Mouse (Mus musculus): ENCODE measurements at regions not wholly inside any gene's neighbourhood (a gene's known extent, or its start where the extent isn't known, plus 50 kb on each side); places are given as distances from the start of the nearest gene placed in this dataset.

GRCm38 (mm10) chr5:98108394-98108793 is 58.6 kb upstream of the Prdm8 start:
- no peaks in the 10 kb centered on the region for H3K27me3 ChIP-seq (ENCODE audit: control insufficient read depth, insufficient read depth, low read depth, low read length)
- no peak overlapping the region for H3K4me2 ChIP-seq (ENCODE audit: low read length)
- no peak overlapping the region for H3K27ac ChIP-seq (ENCODE audit: low read length)
- no peak for ATAC-seq
- H3K9ac ChIP-seq (ENCODE audit: low read depth, low read length) = no peak overlapping the region
- H3K4me3 ChIP-seq (ENCODE audit: low read depth, low read length) = no peak overlapping the region
- H3K36me3 ChIP-seq (ENCODE audit: control insufficient read depth, insufficient read depth, low read length) = no peaks in the 10 kb centered on the region
- no peaks in the 10 kb centered on the region for H3K9me3 ChIP-seq (replicated peaks; ENCODE audit: control insufficient read depth, low read length, poor library complexity, severe bottlenecking)
- no peaks in the 10 kb centered on the region for H3K4me1 ChIP-seq (ENCODE audit: control insufficient read depth, insufficient read depth, low read length)
- WGBS = 95% methylated on average over 3 of the region's 3 CpGs

- H3K4me3 ChIP-seq (ENCODE audit: low read depth, low read length) = no peak overlapping the region
- no peaks in the 10 kb centered on the region for H3K27me3 ChIP-seq (ENCODE audit: control insufficient read depth, insufficient read depth, low read depth, low read length)
- H3K9ac ChIP-seq (ENCODE audit: low read depth, low read length) = no peak overlapping the region
- ATAC-seq = no peak
- 74% methylated on average over 6 of the region's 6 CpGs for WGBS
- H3K36me3 ChIP-seq (ENCODE audit: control insufficient read depth, insufficient read depth, low read length) = no peaks in the 10 kb centered on the region
- no peaks in the 10 kb centered on the region for H3K9me3 ChIP-seq (replicated peaks; ENCODE audit: control insufficient read depth, low read length, poor library complexity, severe bottlenecking)
- H3K27ac ChIP-seq (ENCODE audit: low read length) = no peak overlapping the region
- H3K4me2 ChIP-seq (ENCODE audit: low read length) = no peak overlapping the region
- H3K4me1 ChIP-seq (ENCODE audit: control insufficient read depth, insufficient read depth, low read length) = no peaks in the 10 kb centered on the region
Observed at GRCm38 (mm10) chr5:98106261-98106660, 60.7 kb upstream of the Prdm8 start.

- Histone ChIP-seq H3K27ac (ENCODE audit: low read length) (no peak overlapping the region), H3K9me3 (replicated peaks; ENCODE audit: control insufficient read depth, low read length, poor library complexity, severe bottlenecking) (no peaks in the 10 kb centered on the region), H3K4me1 (ENCODE audit: control insufficient read depth, insufficient read depth, low read length) (no peaks in the 10 kb centered on the region), H3K4me2 (ENCODE audit: low read length) (no peak overlapping the region), H3K36me3 (ENCODE audit: control insufficient read depth, insufficient read depth, low read length) (no peaks in the 10 kb centered on the region), H3K4me3 (ENCODE audit: low read depth, low read length) (no peak overlapping the region), H3K27me3 (ENCODE audit: control insufficient read depth, insufficient read depth, low read depth, low read length) (no peaks in the 10 kb centered on the region), H3K9ac (ENCODE audit: low read depth, low read length) (no peak overlapping the region)
- WGBS = 49% methylated on average over 7 of the region's 7 CpGs
- peak; percentile 72 for ATAC-seq
Observed at GRCm38 (mm10) chr5:98083409-98083808, 52.6 kb upstream of the Antxr2 start.

DNA sequence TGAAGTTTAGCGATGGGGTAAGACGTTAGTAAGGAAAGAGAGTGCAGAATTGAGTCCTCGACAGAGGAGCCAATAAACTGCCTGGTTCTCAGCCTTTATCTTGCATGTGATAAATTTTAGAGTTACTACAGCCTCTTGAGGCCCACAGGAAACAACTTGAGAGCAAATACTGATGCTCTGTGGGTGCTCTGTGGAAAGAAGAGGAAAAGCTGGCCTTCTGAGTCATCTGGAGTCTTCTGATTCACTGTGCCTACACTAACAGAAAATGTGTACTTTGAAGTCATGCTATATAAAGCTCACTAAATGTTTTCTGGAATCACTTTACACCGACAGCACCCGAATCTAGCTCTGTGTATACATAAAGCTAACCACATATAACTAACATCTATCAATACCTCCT is 50.4 kb upstream of the Antxr2 start:
- no peak overlapping the region for H3K4me3 ChIP-seq (ENCODE audit: low read depth, low read length)
- no peaks in the 10 kb centered on the region for H3K36me3 ChIP-seq (ENCODE audit: control insufficient read depth, insufficient read depth, low read length)
- no peaks in the 10 kb centered on the region for H3K27me3 ChIP-seq (ENCODE audit: control insufficient read depth, insufficient read depth, low read depth, low read length)
- H3K4me1 ChIP-seq (ENCODE audit: control insufficient read depth, insufficient read depth, low read length) = no peaks in the 10 kb centered on the region
- H3K4me2 ChIP-seq (ENCODE audit: low read length) = no peak overlapping the region
- WGBS = 92% methylated on average over 5 of the region's 5 CpGs
- no peak overlapping the region for H3K9ac ChIP-seq (ENCODE audit: low read depth, low read length)
- H3K9me3 ChIP-seq (replicated peaks; ENCODE audit: control insufficient read depth, low read length, poor library complexity, severe bottlenecking) = no peaks in the 10 kb centered on the region
- no peak overlapping the region for H3K27ac ChIP-seq (ENCODE audit: low read length)
- ATAC-seq = no peak
